Mouse (Mus musculus) forebrain, embryonic 14.5 days (tissue): Measurements from ENCODE around the gene Trip10. TPM values are rescaled to one million over a fixed set of nuclear protein-coding genes. Genes with fewer than 3 reads are reported as not detected.

Experiments
- ATAC-seq: fragments of 200-750 bp; cut with Nextera tagmentation; 2 replicates; pipeline ENCODE4 v1.8.0; 2017; ENCODE audit warnings: mild to moderate bottlenecking, moderate library complexity
- DNase-seq: peaks from one replicate; pipeline ENCODE4 v3.0.0-alpha.2; 2015; ENCODE audit warnings: low spot score
- H3K27ac ChIP-seq: fragments of 300-500 bp; sonication (generic); 2 replicates; pipeline ENCODE4 v1.5.1; 2014; ENCODE audit warnings: low read depth, mild to moderate bottlenecking, control low read depth, low read length, moderate library complexity
- H3K27me3 ChIP-seq: fragments of 300-500 bp; sonication (generic); replicated peaks from 2 replicates; pipeline ENCODE4 v1.6.1; 2014; ENCODE audit warnings: low read length, control low read depth, mixed read lengths; ENCODE audit not compliant: control insufficient read depth, insufficient read depth
- H3K36me3 ChIP-seq: fragments of 300-500 bp; sonication (generic); 2 replicates; pipeline ENCODE4 v1.6.1; 2014; ENCODE audit warnings: low read length, control low read depth; ENCODE audit not compliant: control insufficient read depth, insufficient read depth
- H3K4me1 ChIP-seq: fragments of 300-500 bp; sonication (generic); 2 replicates; pipeline ENCODE4 v1.6.1; 2014; ENCODE audit warnings: antibody characterized with exemption, low read length, control low read depth; ENCODE audit not compliant: control insufficient read depth, insufficient read depth
- H3K4me2 ChIP-seq: fragments of 300-500 bp; sonication (generic); 2 replicates; pipeline ENCODE4 v1.6.1; 2014; ENCODE audit warnings: mild to moderate bottlenecking, control low read depth, low read length
- H3K4me3 ChIP-seq: fragments of 300-500 bp; sonication (generic); 2 replicates; pipeline ENCODE4 v1.5.1; 2014; ENCODE audit warnings: low read depth, low read length, control low read depth
- H3K9ac ChIP-seq: fragments of 300-500 bp; sonication (generic); 2 replicates; pipeline ENCODE4 v1.6.1; 2014; ENCODE audit warnings: mild to moderate bottlenecking, low read length, control low read depth, moderate library complexity
- H3K9me3 ChIP-seq: fragments of 300-500 bp; sonication (generic); replicated peaks from 2 replicates; pipeline ENCODE4 v1.6.1; 2016; ENCODE audit warnings: low read length, control low read depth, mixed read lengths; ENCODE audit not compliant: control insufficient read depth
- WGBS: fragments of 180-500 bp; shearing (Covaris S2); extraction: QIAGEN DNeasy Blood & Tissue Kit; methylation state at CpG from one replicate; pipeline ENCODE4 v1.1.7; 2014; 5-methylcytosine and 5-hydroxymethylcytosine counted together
- polyA plus RNA-seq: library from polyadenylated mRNA; unstranded; fragments of >200 nt; fragmentation: Nextera tagmentation; extraction: Ambion mirVana; gene quantifications from 2 replicates; pipeline ENCODE4 v1.2.1, GENCODE M21; 2014

Gene Trip10
- polyA plus RNA-seq, 1 experiment from 2014 or later: 10.4 TPM

DNA sequence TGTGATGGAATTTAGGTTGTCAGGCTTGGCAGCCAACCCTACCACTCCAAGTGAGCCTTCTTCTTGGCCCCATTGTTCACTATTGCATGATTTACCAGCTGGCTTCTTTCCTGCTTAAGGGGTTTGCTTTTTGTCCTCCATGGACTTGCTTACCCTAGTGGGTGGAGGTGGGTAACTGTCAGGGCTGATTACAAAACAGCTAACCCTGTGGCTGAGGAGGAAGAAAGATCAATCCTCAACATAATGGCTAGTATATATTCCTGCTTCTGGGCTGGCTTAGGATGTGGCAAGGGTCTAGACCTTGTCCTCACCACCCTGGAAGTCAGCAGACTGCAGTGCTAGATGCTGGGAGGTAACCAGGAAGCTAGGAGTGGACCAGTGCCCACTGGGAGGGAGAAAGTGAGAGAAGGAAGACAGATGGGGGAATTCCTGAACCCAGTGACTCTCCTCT is 17.9 kb upstream of the Trip10 start:
- DNase-seq (no peak), ATAC-seq (no peak)
- no peaks in the 10 kb centered on the region for H3K9me3 ChIP-seq
- H3K36me3 ChIP-seq: peaks cover 14% of the 10 kb centered on the region; the same call in 1 of the 2 replicates
- no peak overlapping the region for H3K27ac ChIP-seq
- H3K27me3 ChIP-seq: no peaks in the 10 kb centered on the region
- no peaks in the 10 kb centered on the region for H3K4me1 ChIP-seq
- H3K4me3 ChIP-seq: no peak overlapping the region
- H3K9ac ChIP-seq: no peak overlapping the region
- no peak overlapping the region for H3K4me2 ChIP-seq

DNA sequence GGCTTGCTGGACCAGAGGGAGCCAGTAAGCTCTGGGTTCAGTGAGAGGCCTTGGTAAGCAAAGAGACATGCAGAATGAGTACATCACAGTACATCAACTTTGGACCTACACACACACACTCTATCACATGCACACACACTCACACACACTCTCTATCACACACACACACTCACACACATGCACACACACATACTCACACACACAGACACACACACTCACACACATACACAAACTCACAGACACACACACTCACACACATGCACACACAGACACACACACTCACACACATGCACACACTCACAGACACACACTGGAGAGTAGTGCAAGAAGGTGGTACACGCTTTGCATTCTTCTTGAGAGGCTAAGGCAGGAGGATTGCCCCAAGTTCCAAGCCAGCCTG is 17.1 kb upstream of the Trip10 start:
- 74% methylated on average over 1 of the region's 1 CpGs for WGBS
- H3K27me3 ChIP-seq: no peaks in the 10 kb centered on the region

DNA sequence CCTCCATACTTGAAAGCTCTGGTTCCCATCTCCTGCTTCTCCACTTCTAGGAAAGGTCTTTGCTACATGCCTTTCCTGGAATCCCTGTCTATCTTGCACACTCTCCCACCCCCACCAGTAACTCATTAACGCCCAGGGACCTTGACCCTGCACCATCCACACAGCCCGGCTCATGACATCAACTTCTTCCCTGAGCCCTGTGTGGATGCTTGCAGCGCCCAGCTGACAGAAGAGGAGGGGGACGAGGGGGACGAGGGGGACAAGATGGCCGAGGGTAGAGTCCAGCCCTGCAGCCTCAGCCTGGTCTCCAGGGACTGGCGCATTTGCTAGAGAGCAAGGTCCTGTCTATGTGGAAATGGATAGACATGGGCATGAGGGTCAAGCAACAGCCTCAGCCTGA is 16.2 kb upstream of the Trip10 start:
- Histone ChIP-seq H3K27ac (no peak overlapping the region), H3K9ac (no peak overlapping the region), H3K4me2 (no peak overlapping the region), H3K4me1 (no peaks in the 10 kb centered on the region), H3K36me3 (peaks cover 31% of the 10 kb centered on the region), H3K27me3 (no peaks in the 10 kb centered on the region), H3K4me3 (no peak overlapping the region), H3K9me3 (no peaks in the 10 kb centered on the region)
- 55% methylated on average over 7 of the region's 7 CpGs for WGBS
- DNase-seq (no peak), ATAC-seq (no peak)

More for the DNA sequence above, 17.1 kb upstream of the Trip10 start:
- Histone ChIP-seq H3K9me3 (no peaks in the 10 kb centered on the region), H3K36me3 (peaks cover 23% of the 10 kb centered on the region), H3K27ac (no peak overlapping the region), H3K4me3 (no peak overlapping the region), H3K4me2 (no peak overlapping the region), H3K4me1 (no peaks in the 10 kb centered on the region), H3K9ac (no peak overlapping the region)
- ATAC-seq: no peak
- no peak for DNase-seq

DNA sequence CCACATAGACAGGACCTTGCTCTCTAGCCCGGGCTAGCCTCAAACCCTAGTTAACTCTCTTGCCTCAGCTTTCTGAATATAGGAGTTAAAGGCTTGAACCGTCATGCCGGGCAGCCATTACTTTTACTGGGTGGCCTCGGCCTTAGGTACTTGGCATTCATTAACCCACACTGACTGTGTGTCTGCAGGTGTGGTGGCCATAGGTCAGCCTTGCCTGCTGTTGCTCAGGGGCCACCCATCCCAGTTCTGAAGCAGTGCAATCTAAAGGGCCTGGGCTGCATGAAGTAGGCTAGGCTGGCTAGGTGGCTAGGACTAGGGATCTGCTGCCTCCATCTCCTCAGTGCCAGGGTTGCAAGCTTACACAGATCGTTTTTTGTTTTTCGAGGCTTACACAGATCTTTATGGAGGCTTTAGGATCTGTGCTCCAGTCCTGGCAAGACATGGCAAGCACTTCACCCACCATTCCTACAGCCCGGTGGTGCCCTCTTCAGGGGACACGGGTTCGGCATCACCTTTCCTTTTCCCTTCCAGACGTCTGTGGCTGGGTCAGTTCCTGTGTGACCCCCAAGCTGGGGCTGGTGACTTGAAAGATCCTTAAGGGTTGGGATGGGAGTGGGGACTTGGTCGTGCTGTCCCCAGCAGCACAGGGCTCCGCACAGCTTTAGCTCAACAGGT is 14.9 kb upstream of the Trip10 start:
- Histone ChIP-seq H3K9me3 (no peaks in the 10 kb centered on the region), H3K9ac (no peak overlapping the region)
- 86% methylated on average over 12 of the region's 12 CpGs for WGBS

DNA sequence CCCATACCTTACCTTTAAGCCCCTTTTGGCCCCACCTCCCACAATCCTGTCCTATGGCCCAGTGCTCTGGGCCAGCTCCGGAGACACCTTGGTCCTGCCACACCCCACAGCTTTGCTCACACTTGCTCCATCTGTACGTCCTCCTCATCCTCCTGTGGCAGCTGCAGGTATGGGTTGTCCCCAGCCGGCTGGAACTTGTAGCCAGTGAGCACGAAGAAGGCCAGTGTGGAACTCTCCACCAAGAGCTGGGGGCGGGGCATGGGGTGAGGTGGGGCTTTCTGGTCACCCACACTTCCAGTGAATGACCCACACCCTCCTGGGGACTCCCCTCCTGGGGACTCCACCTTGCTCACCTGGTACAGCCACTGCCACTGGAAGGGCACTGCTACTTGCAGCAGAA is 13.5 kb upstream of the Trip10 start:
- H3K27ac ChIP-seq: no peak overlapping the region
- H3K27me3 ChIP-seq: no peaks in the 10 kb centered on the region
- ATAC-seq (no peak), DNase-seq (no peak)
- no peaks in the 10 kb centered on the region for H3K9me3 ChIP-seq
- no peak overlapping the region for H3K4me2 ChIP-seq
- no peaks in the 10 kb centered on the region for H3K4me1 ChIP-seq
- no peak overlapping the region for H3K9ac ChIP-seq
- no peak overlapping the region for H3K4me3 ChIP-seq
- WGBS: 83% methylated on average over 5 of the region's 5 CpGs
- peaks cover 36% of the 10 kb centered on the region for H3K36me3 ChIP-seq

More for the DNA sequence above, 14.9 kb upstream of the Trip10 start:
- no peaks in the 10 kb centered on the region for H3K27me3 ChIP-seq
- H3K4me3 ChIP-seq: no peak overlapping the region
- peaks cover 36% of the 10 kb centered on the region for H3K36me3 ChIP-seq
- H3K27ac ChIP-seq: no peak overlapping the region
- no peaks in the 10 kb centered on the region for H3K4me1 ChIP-seq
- no peak for DNase-seq
- no peak overlapping the region for H3K4me2 ChIP-seq
- ATAC-seq: no peak

DNA sequence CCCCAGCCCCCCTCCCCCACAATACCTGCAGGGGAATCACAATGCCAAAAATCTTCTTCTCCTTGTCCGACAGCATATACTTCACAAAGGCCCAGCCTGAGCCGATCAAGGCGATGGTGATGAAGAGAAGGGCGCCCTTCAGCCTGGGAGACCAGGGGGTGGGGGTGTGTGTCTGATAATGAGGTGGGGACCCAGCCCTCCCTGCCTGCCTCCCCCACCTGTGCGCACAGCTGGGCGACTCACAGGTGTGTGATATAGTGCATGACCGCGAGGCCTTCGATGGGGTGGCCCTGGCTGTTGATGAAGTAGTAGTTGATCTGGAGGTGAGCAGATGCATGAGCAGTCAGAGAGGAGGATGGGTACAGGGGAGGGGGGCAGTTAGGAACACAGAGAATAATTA is 12.1 kb upstream of the Trip10 start:
- no peak overlapping the region for H3K4me3 ChIP-seq
- no peak overlapping the region for H3K27ac ChIP-seq
- peaks cover 44% of the 10 kb centered on the region for H3K36me3 ChIP-seq
- no peak for DNase-seq
- H3K4me2 ChIP-seq: no peak overlapping the region
- WGBS: 95% methylated on average over 9 of the region's 9 CpGs
- H3K27me3 ChIP-seq: no peaks in the 10 kb centered on the region
- no peaks in the 10 kb centered on the region for H3K9me3 ChIP-seq
- H3K9ac ChIP-seq: no peak overlapping the region
- no peak for ATAC-seq
- no peaks in the 10 kb centered on the region for H3K4me1 ChIP-seq

DNA sequence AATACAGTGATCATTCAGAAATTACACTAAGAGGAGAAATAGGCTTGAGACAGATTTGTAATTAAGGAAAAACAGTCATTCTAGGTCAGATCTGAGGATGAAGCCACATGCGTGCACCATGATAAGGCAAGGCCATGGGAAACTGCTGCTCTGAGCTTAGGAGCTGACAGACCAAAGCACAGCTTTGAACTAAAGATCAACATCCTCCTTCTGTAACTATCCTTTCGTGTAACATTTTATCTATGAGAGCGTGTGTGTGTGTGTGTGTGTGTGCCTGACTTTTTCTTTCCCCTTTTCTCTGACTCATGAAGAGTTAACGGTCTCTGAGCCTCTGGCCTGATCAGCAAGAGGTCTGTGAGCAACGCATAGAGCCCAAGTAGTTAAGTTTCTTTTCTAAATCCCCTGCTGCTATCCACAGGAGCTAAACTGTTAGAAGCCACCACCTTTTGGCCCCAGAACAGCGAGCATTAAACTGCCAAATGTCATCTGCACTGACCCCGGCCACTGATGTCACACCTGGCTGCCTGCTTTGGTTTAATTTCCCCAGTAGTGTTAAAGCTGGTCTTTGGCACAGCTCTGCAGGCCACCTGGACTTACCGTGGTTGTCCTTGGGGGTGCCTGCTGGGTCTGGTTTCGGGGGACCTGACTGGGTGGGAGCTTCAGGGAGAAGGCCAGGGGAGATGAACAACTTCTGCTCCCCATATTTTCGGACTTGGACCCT is 5.4 kb upstream of the Trip10 start:
- Histone ChIP-seq H3K27ac (no peak overlapping the region), H3K9me3 (no peaks in the 10 kb centered on the region), H3K4me3 (no peak overlapping the region), H3K4me1 (peaks cover 10% of the 10 kb centered on the region), H3K9ac (no peak overlapping the region), H3K36me3 (peaks cover 23% of the 10 kb centered on the region), H3K27me3 (no peaks in the 10 kb centered on the region), H3K4me2 (no peak overlapping the region)
- WGBS: 83% methylated on average over 10 of the region's 10 CpGs
- DNase-seq (no peak), ATAC-seq (no peak)

DNA sequence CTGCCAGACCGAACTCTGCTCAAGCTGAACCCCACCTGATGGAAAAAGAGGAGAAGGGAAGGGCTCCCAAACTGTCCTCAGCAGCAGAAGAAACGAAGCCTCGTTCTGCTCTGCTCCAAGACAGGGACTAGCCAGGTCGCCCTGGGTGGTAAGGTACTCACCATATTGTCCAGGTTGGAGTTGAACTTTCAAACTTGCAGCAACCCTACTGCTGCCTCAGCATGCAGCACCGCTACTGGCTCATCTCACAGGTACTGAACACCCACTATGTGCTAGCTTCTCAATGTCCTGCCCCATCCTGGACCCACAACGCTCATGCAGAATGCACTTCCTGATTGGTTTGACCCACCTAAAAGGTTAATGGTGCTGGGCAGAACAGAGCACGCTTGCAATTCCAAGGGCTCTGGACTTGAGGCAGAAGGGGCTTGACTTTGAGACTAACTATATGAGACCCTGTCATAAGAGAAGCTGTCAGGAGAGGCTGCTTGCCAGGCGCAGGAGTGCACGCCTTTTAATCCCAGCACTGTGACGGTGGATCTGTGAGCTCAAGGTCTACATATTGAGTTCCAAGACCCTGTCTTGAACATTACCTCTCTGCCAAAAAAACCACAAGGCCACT is 3.8 kb upstream of the Trip10 start:
- Histone ChIP-seq H3K4me3 (no peak overlapping the region), H3K9me3 (no peaks in the 10 kb centered on the region), H3K36me3 (peaks cover 23% of the 10 kb centered on the region), H3K9ac (no peak overlapping the region), H3K4me1 (peaks cover 24% of the 10 kb centered on the region), H3K27me3 (no peaks in the 10 kb centered on the region), H3K4me2 (no peak overlapping the region), H3K27ac (no peak overlapping the region)
- 90% methylated on average over 10 of the region's 10 CpGs for WGBS
- no peak for DNase-seq
- no peak for ATAC-seq
